Mouse (Mus musculus) midbrain, embryonic 11.5 days (tissue): ENCODE results near the gene Ly6c2. TPM values are rescaled to one million over a fixed set of nuclear protein-coding genes. Genes with fewer than 3 reads are reported as not detected.

Source experiments
- ATAC-seq: fragments of 200-750 bp; cut with Nextera tagmentation; 2 replicates; pipeline ENCODE4 v1.8.0; 2017; ENCODE audit warnings: moderate TSS enrichment, moderate library complexity; ENCODE audit not compliant: low FRiP score
- DNase-seq: peaks from one replicate; pipeline ENCODE4 v3.0.0; 2015; ENCODE audit warnings: low spot score; ENCODE audit errors: missing footprints
- H3K27ac ChIP-seq: fragments of 300-500 bp; sonication (generic); 2 replicates; pipeline ENCODE4 v1.5.1; 2014; ENCODE audit warnings: low read depth, low read length
- H3K27me3 ChIP-seq: fragments of 300-500 bp; sonication (generic); 2 replicates; pipeline ENCODE4 v1.6.1; 2014; ENCODE audit warnings: mild to moderate bottlenecking, low read length, moderate library complexity, mixed read lengths; ENCODE audit not compliant: control insufficient read depth, insufficient read depth
- H3K36me3 ChIP-seq: fragments of 300-500 bp; sonication (generic); 2 replicates; pipeline ENCODE4 v1.6.1; 2014; ENCODE audit warnings: mild to moderate bottlenecking, low read length, moderate library complexity, mixed read lengths; ENCODE audit not compliant: control insufficient read depth, insufficient read depth
- H3K4me1 ChIP-seq: fragments of 300-500 bp; sonication (generic); 2 replicates; pipeline ENCODE4 v1.6.1; 2014; ENCODE audit warnings: low read length; ENCODE audit not compliant: control insufficient read depth, insufficient read depth
- H3K4me2 ChIP-seq: fragments of 300-500 bp; sonication (generic); 2 replicates; pipeline ENCODE4 v1.6.1; 2014; ENCODE audit warnings: mild to moderate bottlenecking, moderate library complexity
- H3K4me3 ChIP-seq: fragments of 300-500 bp; sonication (generic); 2 replicates; pipeline ENCODE4 v1.5.1; 2014; ENCODE audit warnings: low read depth, low read length
- H3K9ac ChIP-seq: fragments of 300-500 bp; sonication (generic); 2 replicates; pipeline ENCODE4 v1.6.1; 2014; ENCODE audit warnings: low read length
- H3K9me3 ChIP-seq: fragments of 300-500 bp; sonication (generic); 2 replicates; pipeline ENCODE4 v1.6.1; 2016; ENCODE audit warnings: low read length; ENCODE audit not compliant: control insufficient read depth
- polyA plus RNA-seq: library from polyadenylated mRNA; unstranded; fragments of >200 nt; fragmentation: Nextera tagmentation; extraction: Ambion mirVana; gene quantifications from 2 replicates; pipeline ENCODE4 v1.2.1, GENCODE M21; 2014

Gene Ly6c2
- polyA plus RNA-seq, 1 experiment from 2014 or later = not detected

- Histone ChIP-seq H3K27me3 (no peaks in the 10 kb centered on the region), H3K4me3 (no peak overlapping the region), H3K9me3 (no peaks in the 10 kb centered on the region), H3K27ac (no peak overlapping the region), H3K9ac (no peak overlapping the region), H3K36me3 (no peaks in the 10 kb centered on the region), H3K4me2 (no peak overlapping the region), H3K4me1 (no peaks in the 10 kb centered on the region)
- DNase-seq (peak; percentile 85), ATAC-seq (no peak)
Measured at GRCm38 (mm10) chr15:75060505-75060904, 51.3 kb downstream of the Ly6c2 start.

Other genes with a start within 250 kb of the Ly6c2 start
- not detected in 2 replicates for gene 2010109I03Rik, start 214.9 kb downstream of the Ly6c2 start, polyA plus RNA-seq
- gene Ly6i, start 128.5 kb downstream of the Ly6c2 start, polyA plus RNA-seq = not detected in 2 replicates
- gene Ly6a, start 113.9 kb downstream of the Ly6c2 start, polyA plus RNA-seq = not detected in 2 replicates
- gene Ly6c1, start 63.1 kb downstream of the Ly6c2 start, polyA plus RNA-seq = 0.44 and 0.62 TPM in 2 replicates
- gene Ly6g, start 43.3 kb upstream of the Ly6c2 start, polyA plus RNA-seq = not detected in 2 replicates
- not detected in 2 replicates for gene BC025446, start 104.4 kb upstream of the Ly6c2 start, polyA plus RNA-seq
- gene Ly6f, start 156.5 kb upstream of the Ly6c2 start, polyA plus RNA-seq = not detected in 2 replicates